Mouse (Mus musculus) intestine, embryonic 14.5 days (tissue): ENCODE measurements around the gene Gins2. TPM values are rescaled to one million over a fixed set of nuclear protein-coding genes. Genes with fewer than 3 reads are reported as not detected.

Experiments used
- ATAC-seq: fragments of 200-750 bp; cut with Nextera tagmentation; replicated peaks from 2 replicates; pipeline ENCODE4 v1.8.0; 2017; ENCODE audit warnings: low read depth, moderate number of reproducible peaks, moderate TSS enrichment, moderate library complexity; ENCODE audit not compliant: low FRiP score, low TSS enrichment
- DNase-seq: peaks from one replicate; pipeline ENCODE4 v3.0.0-alpha.2; 2018; ENCODE audit warnings: low spot score
- H3K27ac ChIP-seq: fragments of 300-500 bp; sonication (generic); 2 replicates; pipeline ENCODE4 v1.5.1; 2014; ENCODE audit warnings: low read depth, mild to moderate bottlenecking, control low read depth
- H3K27me3 ChIP-seq: fragments of 300-500 bp; sonication (generic); replicated peaks from 2 replicates; pipeline ENCODE4 v1.6.1; 2014; ENCODE audit warnings: low read length, control low read depth; ENCODE audit not compliant: control insufficient read depth, insufficient read depth
- H3K36me3 ChIP-seq: fragments of 300-500 bp; sonication (generic); 2 replicates; pipeline ENCODE4 v1.6.1; 2014; ENCODE audit warnings: low read length, control low read depth; ENCODE audit not compliant: control insufficient read depth, insufficient read depth
- H3K4me1 ChIP-seq: fragments of 300-500 bp; sonication (generic); replicated peaks from 2 replicates; pipeline ENCODE4 v1.6.1; 2014; ENCODE audit warnings: low read length, control low read depth, mixed read lengths; ENCODE audit not compliant: control insufficient read depth, insufficient read depth
- H3K4me2 ChIP-seq: fragments of 300-500 bp; sonication (generic); 2 replicates; pipeline ENCODE4 v1.6.1; 2014; ENCODE audit warnings: low read length
- H3K4me3 ChIP-seq: fragments of 300-500 bp; sonication (generic); 2 replicates; pipeline ENCODE4 v1.5.1; 2014; ENCODE audit warnings: low read depth, low read length, control low read depth, mixed read lengths
- H3K9ac ChIP-seq: fragments of 300-500 bp; sonication (generic); 2 replicates; pipeline ENCODE4 v1.6.1; 2014; ENCODE audit warnings: mild to moderate bottlenecking, low read length
- H3K9me3 ChIP-seq: fragments of 300-500 bp; sonication (generic); 2 replicates; pipeline ENCODE4 v1.6.1; 2016; ENCODE audit warnings: low read length, control low read depth; ENCODE audit not compliant: control insufficient read depth
- WGBS: fragments of 180-500 bp; shearing (Covaris S2); extraction: QIAGEN DNeasy Blood & Tissue Kit; methylation state at CpG from one replicate; pipeline ENCODE4 v1.1.7; 2014; 5-methylcytosine and 5-hydroxymethylcytosine counted together
- polyA plus RNA-seq: library from polyadenylated mRNA; unstranded; fragments of >200 nt; fragmentation: Nextera tagmentation; extraction: Ambion mirVana; gene quantifications from 2 replicates; pipeline ENCODE4 v1.2.1, GENCODE M21; 2014

Gins2 gene
- polyA plus RNA-seq, 1 experiment from 2014 or later: 121 TPM

DNA sequence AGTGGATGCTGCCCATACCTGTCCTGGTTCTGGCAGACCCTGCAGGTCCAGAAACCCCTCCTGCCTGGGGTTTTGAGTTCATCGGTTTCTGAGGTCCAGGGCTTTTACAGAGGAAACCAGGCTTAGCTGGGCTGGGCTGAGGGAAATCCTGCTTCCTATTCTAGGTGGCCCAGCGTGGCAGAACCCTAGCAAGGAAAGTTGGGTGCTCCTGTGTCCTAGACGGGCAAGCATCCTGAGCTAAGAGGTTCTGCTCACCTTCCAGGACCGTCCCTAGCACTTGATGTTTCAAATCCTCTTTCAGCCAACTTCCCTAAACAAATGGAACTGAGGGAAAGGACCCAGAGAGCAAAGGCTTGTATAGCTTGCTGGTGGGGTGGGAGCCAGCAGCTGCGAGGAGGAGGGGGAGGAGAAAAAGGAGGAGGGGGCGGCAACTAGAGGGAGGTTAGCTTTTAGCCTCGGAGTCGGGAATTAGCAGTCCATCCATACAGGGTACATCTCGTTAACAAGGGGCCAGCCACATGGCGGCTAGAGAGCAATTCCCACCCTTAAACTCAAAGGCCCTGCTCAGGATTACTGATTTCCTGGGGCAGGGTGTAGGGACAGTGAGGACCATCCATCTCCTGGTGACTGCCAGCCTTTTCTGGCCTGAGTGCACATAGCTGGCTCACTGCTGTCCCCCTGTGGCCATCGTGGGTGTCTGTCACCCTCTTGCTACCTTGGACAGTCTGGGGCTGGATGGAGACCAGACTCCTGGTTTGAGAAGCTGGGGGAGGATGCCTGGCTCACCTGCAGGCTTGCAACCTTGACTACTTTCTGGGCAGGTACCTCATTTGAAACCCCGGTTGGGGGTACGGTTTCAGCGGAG is 54.4 kb downstream of the Gins2 start:
- H3K4me2 ChIP-seq: no peak overlapping the region
- H3K27ac ChIP-seq: peak overlapping the region; percentile 33; the same call in 1 of the 2 replicates
- H3K9me3 ChIP-seq: no peaks in the 10 kb centered on the region
- H3K4me3 ChIP-seq: no peak overlapping the region
- H3K36me3 ChIP-seq: no peaks in the 10 kb centered on the region
- H3K9ac ChIP-seq: no peak overlapping the region
- DNase-seq (peak; percentile 91), ATAC-seq (peak; percentile 55)
- peaks cover 83% of the 10 kb centered on the region for H3K4me1 ChIP-seq
- 14% methylated on average over 14 of the region's 14 CpGs for WGBS
- peaks cover 7% of the 10 kb centered on the region for H3K27me3 ChIP-seq

GRCm38 (mm10) chr8:120534080-120534479 is 55.0 kb downstream of the Gins2 start:
- WGBS: 60% methylated on average over 8 of the region's 8 CpGs
- Histone ChIP-seq H3K27me3 (peaks cover 7% of the 10 kb centered on the region), H3K9me3 (no peaks in the 10 kb centered on the region), H3K4me3 (no peak overlapping the region), H3K27ac (peak overlapping the region; percentile 33; the same call in 1 of the 2 replicates), H3K9ac (no peak overlapping the region), H3K4me1 (peaks cover 80% of the 10 kb centered on the region), H3K36me3 (no peaks in the 10 kb centered on the region), H3K4me2 (no peak overlapping the region)
- DNase-seq (no peak), ATAC-seq (no peak)

DNA sequence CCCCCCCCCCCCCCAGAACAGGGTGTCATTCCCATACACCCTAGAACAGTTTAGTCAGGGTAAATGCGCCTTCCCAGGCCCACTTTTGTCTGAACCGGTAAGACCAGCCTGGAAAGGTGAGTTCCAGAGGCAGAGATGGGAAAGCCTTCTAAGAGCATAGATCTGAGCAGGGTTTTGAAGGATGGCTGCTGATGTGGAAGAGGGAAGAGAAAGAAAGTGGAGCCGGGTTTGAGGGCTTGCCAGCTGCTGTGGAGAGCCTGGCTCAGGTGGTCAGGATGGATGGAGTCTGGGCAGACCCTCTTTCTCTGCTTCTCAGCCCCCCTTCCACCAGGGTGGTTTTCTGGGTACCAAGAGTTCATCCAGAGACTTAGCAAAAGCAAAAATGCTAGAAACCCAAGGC is 55.7 kb downstream of the Gins2 start:
- ATAC-seq (no peak), DNase-seq (no peak)
- Histone ChIP-seq H3K36me3 (no peaks in the 10 kb centered on the region), H3K9ac (no peak overlapping the region), H3K4me1 (peaks cover 78% of the 10 kb centered on the region), H3K9me3 (no peaks in the 10 kb centered on the region), H3K4me2 (no peak overlapping the region; the same call in 1 of the 2 replicates), H3K27ac (no peak overlapping the region), H3K27me3 (peaks cover 5% of the 10 kb centered on the region), H3K4me3 (no peak overlapping the region)
- WGBS: 51% methylated on average over 3 of the region's 3 CpGs

DNA sequence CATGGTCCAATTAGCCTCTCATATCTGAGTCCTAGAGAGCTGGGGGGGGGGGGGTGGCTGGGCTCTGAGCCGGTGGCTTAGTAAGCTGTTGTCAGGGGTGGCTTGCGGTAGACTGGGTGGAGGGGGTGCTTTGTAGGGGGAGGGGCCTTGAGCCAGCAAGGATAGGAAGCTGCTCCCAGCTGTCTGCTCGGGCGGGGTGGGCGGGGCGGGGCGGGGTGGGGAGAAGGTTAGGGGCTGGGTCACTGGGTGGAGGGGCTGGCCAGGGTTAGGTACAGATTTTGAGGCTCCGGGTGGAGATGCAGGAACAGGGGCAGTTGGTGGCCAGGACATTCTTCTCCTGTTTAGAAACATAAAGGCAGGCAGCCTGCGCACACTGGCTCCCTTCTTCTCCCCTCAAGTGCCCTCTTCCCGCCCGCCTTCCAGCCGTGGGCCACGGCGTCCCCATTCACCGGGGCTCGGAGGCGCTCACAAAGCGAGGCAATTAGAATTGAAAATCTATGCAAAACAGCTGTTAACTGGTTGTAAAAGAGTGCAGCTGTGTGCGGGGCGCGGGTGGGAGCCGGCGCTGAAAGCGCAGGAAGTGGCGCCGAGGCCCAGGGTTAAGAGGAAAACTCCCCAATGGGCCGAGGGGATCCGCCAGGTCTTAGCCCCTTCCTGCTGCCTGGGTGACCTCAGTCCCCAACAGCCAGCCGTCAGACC is 56.4 kb downstream of the Gins2 start:
- WGBS: 5% methylated on average over 29 of the region's 29 CpGs
- Histone ChIP-seq H3K36me3 (no peaks in the 10 kb centered on the region), H3K27me3 (peaks cover 5% of the 10 kb centered on the region), H3K4me2 (peak overlapping the region; percentile 38), H3K9me3 (no peaks in the 10 kb centered on the region), H3K27ac (peak overlapping the region; percentile 69), H3K4me1 (peaks cover 72% of the 10 kb centered on the region), H3K4me3 (no peak overlapping the region), H3K9ac (0 out of 2 replicates have a peak overlapping the region, but pooled peaks have one; percentile 35)
- DNase-seq (no peak), ATAC-seq (no peak; the same call in 1 of the 2 replicates)

DNA sequence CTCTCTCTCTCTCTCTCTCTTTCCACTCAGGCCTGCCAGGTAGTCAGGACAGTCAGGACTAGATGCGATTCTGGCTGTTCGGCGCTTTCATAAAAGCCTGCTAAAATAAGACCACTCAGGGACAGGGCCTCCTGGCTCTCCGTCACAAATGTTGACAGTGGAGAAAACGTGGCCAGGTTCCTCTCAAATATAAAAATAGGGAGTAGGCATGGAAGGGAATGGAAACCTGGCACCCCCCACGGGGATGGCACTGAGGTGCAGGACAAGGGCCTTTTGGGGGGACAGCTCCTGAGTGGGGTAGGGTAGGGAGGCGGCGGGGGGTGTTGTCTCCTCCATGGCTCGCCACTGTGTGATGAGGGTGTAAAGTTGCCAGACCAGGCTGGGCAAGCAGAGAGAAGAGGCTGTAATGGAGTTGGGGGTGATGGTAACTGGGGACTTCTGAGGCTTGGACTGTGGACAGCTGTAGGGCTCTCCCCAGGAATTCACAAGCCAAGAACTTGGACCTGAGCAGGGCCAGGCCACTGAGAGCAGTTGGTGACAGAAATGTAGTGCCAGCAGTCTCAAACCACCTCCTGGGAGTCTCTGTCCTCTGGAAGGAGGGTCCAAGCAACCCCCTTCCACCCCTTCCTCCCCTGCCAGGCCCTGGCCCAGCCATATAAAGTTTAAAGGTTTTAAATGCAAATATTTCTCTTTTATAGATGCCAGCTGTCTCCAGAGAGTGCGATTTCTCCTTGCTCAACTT is 57.2 kb downstream of the Gins2 start:
- Histone ChIP-seq H3K4me1 (peaks cover 69% of the 10 kb centered on the region), H3K9me3 (no peaks in the 10 kb centered on the region), H3K27me3 (peaks cover 5% of the 10 kb centered on the region), H3K9ac (0 out of 2 replicates have a peak overlapping the region, but pooled peaks have one; percentile 35), H3K27ac (peak overlapping the region; percentile 57; the same call in 1 of the 2 replicates), H3K4me2 (peak overlapping the region; percentile 38), H3K36me3 (no peaks in the 10 kb centered on the region), H3K4me3 (no peak overlapping the region)
- 55% methylated on average over 10 of the region's 10 CpGs for WGBS
- DNase-seq: no peak
- no peak for ATAC-seq

DNA sequence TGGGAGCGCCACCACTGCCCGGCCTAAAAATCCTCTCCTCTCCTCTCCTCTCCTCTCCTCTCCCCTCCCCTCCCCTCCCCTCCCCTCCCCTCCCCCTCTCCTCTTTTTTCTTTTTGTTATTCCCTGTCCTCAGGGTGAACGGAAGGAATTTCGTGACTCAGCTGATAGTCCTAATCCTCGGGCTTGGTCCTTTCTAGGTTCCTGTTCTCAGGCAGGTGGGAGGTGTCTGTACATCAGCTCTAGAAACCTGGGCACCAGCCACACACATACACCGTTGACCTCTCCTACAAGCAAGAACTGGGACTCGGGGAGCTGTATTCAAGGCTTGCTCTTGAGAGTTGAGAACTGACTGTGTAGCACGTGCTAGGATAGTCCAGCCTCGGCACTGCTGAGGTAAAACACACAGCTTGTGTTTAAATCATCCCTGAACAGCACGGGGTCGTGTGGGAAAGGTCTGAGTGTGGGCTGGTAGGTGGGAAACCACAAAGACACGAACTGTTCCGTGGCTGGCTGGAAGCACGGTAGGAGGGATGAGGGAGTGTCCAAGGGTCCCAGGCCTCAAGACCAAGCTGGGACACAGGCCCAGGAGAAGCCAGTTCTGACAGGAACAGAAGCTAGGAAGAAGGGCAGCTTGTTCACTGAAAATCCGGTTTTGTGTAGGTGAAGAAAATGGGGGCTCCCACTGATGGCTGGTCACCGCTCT is 58.0 kb downstream of the Gins2 start:
- H3K4me3 ChIP-seq: no peak overlapping the region
- H3K27ac ChIP-seq: peak overlapping the region; percentile 57; the same call in 1 of the 2 replicates
- H3K9ac ChIP-seq: no peak overlapping the region
- H3K27me3 ChIP-seq: peaks cover 1% of the 10 kb centered on the region; the same call in 1 of the 2 replicates
- no peak overlapping the region for H3K4me2 ChIP-seq
- 67% methylated on average over 16 of the region's 16 CpGs for WGBS
- H3K9me3 ChIP-seq: no peaks in the 10 kb centered on the region
- peaks cover 67% of the 10 kb centered on the region for H3K4me1 ChIP-seq
- no peaks in the 10 kb centered on the region for H3K36me3 ChIP-seq
- DNase-seq: no peak
- ATAC-seq: no peak

- Histone ChIP-seq H3K36me3 (no peaks in the 10 kb centered on the region), H3K27ac (no peak overlapping the region), H3K9ac (no peak overlapping the region), H3K4me3 (no peak overlapping the region), H3K4me1 (peaks cover 59% of the 10 kb centered on the region), H3K9me3 (no peaks in the 10 kb centered on the region), H3K4me2 (no peak overlapping the region), H3K27me3 (no peaks in the 10 kb centered on the region)
- ATAC-seq (no peak), DNase-seq (no peak)
- 60% methylated on average over 7 of the region's 7 CpGs for WGBS
Observed at GRCm38 (mm10) chr8:120529226-120529625, 59.9 kb downstream of the Gins2 start.
